Mouse (Mus musculus): ENCODE results near the gene Spns2.

- TF ChIP-seq CTCF (IDR thresholded peaks at IDR 0.05; ENCODE audit: control insufficient read depth, insufficient read depth, insufficient replicate concordance, low read depth, low read length) (no peak), POLR2A (IDR thresholded peaks at IDR 0.05; ENCODE audit: control insufficient read depth, low read depth, low read length) (no peak)
Measured at GRCm38 (mm10) chr11:72468525-72468924, 21.2 kb downstream of the Spns2 start.
